Mouse (Mus musculus) erythroblast, embryonic 14.5 days (primary cell): ENCODE data around the gene Abca1.

Experiments
- GATA1 ChIP-seq: IDR thresholded peaks from 2 replicates; pipeline ENCODE4 v1.6.1; 2012; ENCODE audit warnings: low read length, inconsistent platforms, mixed read lengths
- TAL1 ChIP-seq: IDR thresholded peaks from 3 replicates; pipeline ENCODE4 v1.6.1; 2012; ENCODE audit warnings: low read length, inconsistent platforms, mixed read lengths

DNA sequence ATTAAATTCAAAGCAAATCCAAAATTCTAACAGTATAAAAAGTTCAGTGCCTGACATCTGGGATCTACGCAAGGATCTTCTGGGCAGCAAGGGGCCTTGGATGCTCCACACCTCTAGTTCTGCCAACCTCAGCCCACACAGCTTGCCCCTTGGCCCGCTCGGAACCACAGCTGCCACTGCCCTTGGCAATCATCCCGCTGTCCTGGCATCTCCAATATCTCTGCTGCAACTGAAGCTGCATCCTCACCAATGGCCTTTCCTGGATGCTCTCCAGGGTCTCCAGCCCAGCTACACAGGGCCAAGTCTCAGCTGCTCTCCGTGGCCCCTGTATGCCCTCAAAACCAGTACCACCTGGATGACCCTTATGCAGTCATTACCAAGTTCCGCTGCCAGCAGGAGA is 160.2 kb downstream of the Abca1 start:
- TF ChIP-seq GATA1 (no peak), TAL1 (no peak)
